Mouse (Mus musculus): ENCODE data around the gene N4bp2. TPM values are rescaled to one million over a fixed set of nuclear protein-coding genes. Genes with fewer than 3 reads are reported as not detected.

Gene N4bp2
- polyA plus RNA-seq, 2 experiments = 6.5 to 12.2 TPM

DNA sequence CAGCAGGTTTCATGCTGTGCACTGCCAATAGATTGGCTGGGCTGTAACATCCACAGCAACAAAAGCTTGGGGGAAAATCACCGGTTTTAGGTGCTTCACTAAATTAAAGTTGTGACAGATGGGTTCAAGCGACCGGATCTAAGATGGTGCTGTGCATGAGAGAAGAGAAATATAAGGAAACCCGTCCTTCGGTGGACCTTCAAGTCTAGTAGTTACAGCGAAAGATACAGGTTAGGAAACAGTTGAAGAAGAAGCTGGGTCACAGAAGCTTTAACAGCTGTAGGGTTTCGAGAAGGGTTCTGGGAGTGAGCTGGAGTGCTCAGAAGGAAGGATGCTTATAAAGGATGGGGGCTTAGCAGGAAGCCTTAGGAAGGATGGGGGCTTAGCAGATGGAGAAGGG is 101.2 kb downstream of the N4bp2 start:
- Histone ChIP-seq H3K27me3 (ENCODE audit: control insufficient read depth, insufficient read depth, low read length) (no peaks in the 10 kb centered on the region), H3K36me3 (replicated peaks; ENCODE audit: control insufficient read depth, insufficient read depth, low read depth) (no peaks in the 10 kb centered on the region), H3K4me3 (ENCODE audit: insufficient read depth in 1 of 2, low read depth in 2 of 2, low read length in 2 of 2) (peak overlapping the region; percentile 19 to 31), H3K4me1 (replicated peaks; ENCODE audit: control insufficient read depth in 2 of 2, insufficient read depth in 2 of 2, low read length in 1 of 2) (peaks cover 0 to 7% of the 10 kb centered on the region in 2 experiments; a peak in 1 of 4 replicates), H3K27ac (no peak overlapping the region), H3K9ac (replicated peaks) (no peak overlapping the region), H3K9me3 (ENCODE audit: control insufficient read depth, low read length) (no peaks in the 10 kb centered on the region), H3K4me2 (ENCODE audit: low read depth) (peak overlapping the region; percentile 42)
- TF ChIP-seq CTCF (IDR thresholded peaks at IDR 0.05; ENCODE audit: low read depth) (no peak), EP300 (IDR thresholded peaks at IDR 0.05; ENCODE audit: low read depth) (no peak)
- ATAC-seq (ENCODE audit: insufficient read depth) (no peak), DNase-seq (ENCODE audit: low read depth in 3 of 3, low spot score in 3 of 3) (no peak)
- 61% methylated on average over 7 of the region's 7 CpGs for WGBS (ENCODE audit: insufficient replicate concordance)

DNA sequence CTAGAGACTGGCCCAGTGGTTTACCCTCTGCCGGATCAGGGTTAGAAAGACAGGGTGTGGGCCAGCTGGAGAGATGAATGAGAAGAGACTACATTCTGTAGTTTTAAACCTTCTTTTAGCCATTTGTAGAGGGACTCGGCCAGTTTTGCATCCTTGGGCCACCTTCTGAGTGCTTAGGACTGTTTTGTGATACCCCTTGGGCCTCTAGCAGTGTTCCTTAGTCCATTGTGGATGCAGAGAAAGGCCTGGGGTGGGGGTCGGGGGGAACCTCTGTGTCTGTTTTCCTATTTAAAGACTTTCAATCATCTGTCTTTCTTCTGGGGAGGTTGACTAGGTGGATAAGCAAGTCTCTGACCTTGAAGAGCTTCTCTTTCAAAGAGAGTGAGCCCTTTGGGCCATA is 101.6 kb downstream of the N4bp2 start:
- Histone ChIP-seq H3K9me3 (ENCODE audit: control insufficient read depth, low read length) (no peaks in the 10 kb centered on the region), H3K4me3 (ENCODE audit: insufficient read depth in 1 of 2, low read depth in 2 of 2, low read length in 2 of 2) (no peak overlapping the region), H3K4me1 (replicated peaks; ENCODE audit: control insufficient read depth in 2 of 2, insufficient read depth in 2 of 2, low read length in 1 of 2) (peaks cover 0 to 7% of the 10 kb centered on the region in 2 experiments; a peak in 1 of 4 replicates), H3K9ac (replicated peaks) (no peak overlapping the region; the same call in 1 of the 2 replicates), H3K4me2 (ENCODE audit: low read depth) (peak overlapping the region; percentile 24), H3K27ac (no peak overlapping the region), H3K27me3 (ENCODE audit: control insufficient read depth, insufficient read depth, low read length) (no peaks in the 10 kb centered on the region), H3K36me3 (replicated peaks; ENCODE audit: control insufficient read depth, insufficient read depth, low read depth) (no peaks in the 10 kb centered on the region)
- 48% methylated on average over 3 of the region's 3 CpGs for WGBS (ENCODE audit: insufficient replicate concordance)
- no peak for DNase-seq (ENCODE audit: low read depth in 3 of 3, low spot score in 3 of 3)
- no peak for ATAC-seq (ENCODE audit: insufficient read depth)
- no peak for TF ChIP-seq CTCF (IDR thresholded peaks at IDR 0.05; ENCODE audit: low read depth)
- TF ChIP-seq EP300 (IDR thresholded peaks at IDR 0.05; ENCODE audit: low read depth) = no peak

DNA sequence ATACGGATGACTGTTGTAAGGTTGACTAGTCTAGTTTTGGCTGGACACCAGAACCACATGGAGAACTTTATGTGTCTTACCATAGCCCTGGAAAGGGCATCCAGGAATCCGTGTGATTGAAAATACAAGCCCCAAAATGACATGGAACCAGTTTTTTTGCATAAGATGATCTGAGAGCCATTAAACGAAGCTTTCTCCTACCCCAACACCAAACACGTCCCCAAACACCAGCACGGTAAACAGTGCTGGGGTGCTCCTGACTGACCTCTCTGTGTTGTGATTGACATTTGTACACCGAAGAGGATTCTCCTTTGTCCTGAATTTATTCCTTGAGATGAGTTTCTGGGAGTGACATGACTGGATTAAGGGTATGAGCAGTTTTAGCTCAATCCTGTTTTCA is 103.3 kb downstream of the N4bp2 start:
- Histone ChIP-seq H3K27ac (no peak overlapping the region), H3K9ac (replicated peaks) (no peak overlapping the region), H3K4me1 (replicated peaks; ENCODE audit: control insufficient read depth in 2 of 2, insufficient read depth in 2 of 2, low read length in 1 of 2) (peaks cover 0 to 4% of the 10 kb centered on the region in 2 experiments; a peak in 1 of 4 replicates), H3K9me3 (ENCODE audit: control insufficient read depth, low read length) (no peaks in the 10 kb centered on the region), H3K4me2 (ENCODE audit: low read depth) (no peak overlapping the region), H3K36me3 (replicated peaks; ENCODE audit: control insufficient read depth, insufficient read depth, low read depth) (no peaks in the 10 kb centered on the region), H3K4me3 (ENCODE audit: insufficient read depth in 1 of 2, low read depth in 2 of 2, low read length in 2 of 2) (no peak overlapping the region), H3K27me3 (ENCODE audit: control insufficient read depth, insufficient read depth, low read length) (no peaks in the 10 kb centered on the region)
- no peak for ATAC-seq (ENCODE audit: insufficient read depth)
- TF ChIP-seq EP300 (IDR thresholded peaks at IDR 0.05; ENCODE audit: low read depth) (no peak), CTCF (IDR thresholded peaks at IDR 0.05; ENCODE audit: low read depth) (no peak)
- no peak for DNase-seq (ENCODE audit: low read depth in 3 of 3, low spot score in 3 of 3)
- 63% methylated on average over 6 of the region's 6 CpGs for WGBS (ENCODE audit: insufficient replicate concordance)

DNA sequence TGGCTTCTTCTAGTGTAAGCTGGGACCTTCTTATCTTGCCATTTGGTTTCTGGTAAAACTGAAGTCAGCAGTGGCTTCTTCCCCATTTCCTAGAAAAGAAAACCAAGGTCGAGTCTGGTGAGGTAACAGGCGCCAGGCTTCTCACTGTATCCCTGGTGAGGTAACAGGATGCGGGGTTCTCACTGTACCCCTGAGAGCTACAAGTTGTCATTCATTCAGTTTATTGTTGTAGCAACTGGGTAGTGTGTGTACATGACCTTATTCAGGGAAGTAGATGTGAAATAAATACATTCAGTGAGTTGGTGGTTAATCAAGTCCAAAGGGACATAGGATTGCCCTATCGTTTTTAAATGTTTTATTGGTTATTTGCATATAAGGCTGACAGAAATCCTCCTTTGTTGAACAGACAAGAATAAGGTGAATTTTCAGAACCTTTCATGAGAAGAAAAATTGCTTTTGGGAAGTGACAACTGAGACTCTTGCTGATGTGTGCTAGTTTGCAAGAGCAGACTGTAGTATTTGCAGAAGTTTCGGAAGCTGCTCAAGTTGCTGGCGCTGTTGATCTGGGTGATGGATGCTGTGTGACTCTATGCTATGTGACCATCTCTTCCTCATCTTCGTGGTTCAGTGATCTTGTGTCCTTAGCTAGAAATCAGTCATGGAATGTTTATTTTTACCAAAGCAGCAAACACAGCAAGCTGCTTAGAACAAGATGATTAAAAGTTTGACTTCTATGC is 104.2 kb downstream of the N4bp2 start:
- 29% methylated on average over 7 of the region's 7 CpGs for WGBS (ENCODE audit: insufficient replicate concordance)
- TF ChIP-seq CTCF (IDR thresholded peaks at IDR 0.05; ENCODE audit: low read depth) (no peak), EP300 (IDR thresholded peaks at IDR 0.05; ENCODE audit: low read depth) (no peak)
- no peak overlapping the region for H3K27ac ChIP-seq
- DNase-seq (ENCODE audit: low read depth in 3 of 3, low spot score in 3 of 3) = no peak
- H3K4me1 ChIP-seq (replicated peaks; ENCODE audit: control insufficient read depth in 2 of 2, insufficient read depth in 2 of 2, low read length in 1 of 2) = peaks cover 0 to 4% of the 10 kb centered on the region in 2 experiments; a peak in 1 of 4 replicates
- no peaks in the 10 kb centered on the region for H3K27me3 ChIP-seq (ENCODE audit: control insufficient read depth, insufficient read depth, low read length)
- no peak overlapping the region for H3K9ac ChIP-seq (replicated peaks)
- H3K36me3 ChIP-seq (replicated peaks; ENCODE audit: control insufficient read depth, insufficient read depth, low read depth) = no peaks in the 10 kb centered on the region
- H3K4me3 ChIP-seq (ENCODE audit: insufficient read depth in 1 of 2, low read depth in 2 of 2, low read length in 2 of 2) = no peak overlapping the region
- H3K4me2 ChIP-seq (ENCODE audit: low read depth) = no peak overlapping the region
- ATAC-seq (ENCODE audit: insufficient read depth) = no peak
- H3K9me3 ChIP-seq (ENCODE audit: control insufficient read depth, low read length) = no peaks in the 10 kb centered on the region

DNA sequence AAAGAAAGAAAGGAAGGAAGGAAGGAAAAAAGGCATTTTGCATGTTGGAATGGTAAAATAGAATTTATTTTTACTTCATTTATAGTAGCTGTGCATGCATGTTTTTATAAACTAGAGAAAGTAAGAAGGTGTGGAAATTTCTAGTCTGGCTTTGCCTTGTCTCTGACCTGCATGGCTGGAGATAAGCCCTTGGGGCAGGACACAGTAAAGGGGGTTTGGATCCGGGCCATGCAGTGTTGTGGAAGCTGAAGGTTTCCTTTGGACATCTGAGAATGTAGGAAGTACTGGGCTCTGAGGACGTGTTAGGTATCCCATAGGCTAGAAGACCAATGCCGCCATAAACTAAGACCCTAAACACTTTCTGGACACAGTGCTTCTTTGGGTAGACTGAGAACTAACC is 105.1 kb downstream of the N4bp2 start:
- H3K9ac ChIP-seq (replicated peaks) = no peak overlapping the region
- no peak overlapping the region for H3K4me3 ChIP-seq (ENCODE audit: insufficient read depth in 1 of 2, low read depth in 2 of 2, low read length in 2 of 2)
- no peaks in the 10 kb centered on the region; a peak in 1 of 4 replicates for H3K4me1 ChIP-seq (replicated peaks; ENCODE audit: control insufficient read depth in 2 of 2, insufficient read depth in 2 of 2, low read length in 1 of 2)
- no peaks in the 10 kb centered on the region for H3K9me3 ChIP-seq (ENCODE audit: control insufficient read depth, low read length)
- H3K36me3 ChIP-seq (replicated peaks; ENCODE audit: control insufficient read depth, insufficient read depth, low read depth) = no peaks in the 10 kb centered on the region
- ATAC-seq (ENCODE audit: insufficient read depth) (no peak), DNase-seq (ENCODE audit: low read depth in 3 of 3, low spot score in 3 of 3) (no peak)
- TF ChIP-seq CTCF (IDR thresholded peaks at IDR 0.05; ENCODE audit: low read depth) (no peak), EP300 (IDR thresholded peaks at IDR 0.05; ENCODE audit: low read depth) (no peak)
- 22% methylated on average over 3 of the region's 3 CpGs for WGBS (ENCODE audit: insufficient replicate concordance)
- H3K27me3 ChIP-seq (ENCODE audit: control insufficient read depth, insufficient read depth, low read length) = no peaks in the 10 kb centered on the region
- no peak overlapping the region for H3K4me2 ChIP-seq (ENCODE audit: low read depth)
- H3K27ac ChIP-seq = no peak overlapping the region
